Mouse (Mus musculus): ENCODE measurements around the gene Gpatch2l.

DNA sequence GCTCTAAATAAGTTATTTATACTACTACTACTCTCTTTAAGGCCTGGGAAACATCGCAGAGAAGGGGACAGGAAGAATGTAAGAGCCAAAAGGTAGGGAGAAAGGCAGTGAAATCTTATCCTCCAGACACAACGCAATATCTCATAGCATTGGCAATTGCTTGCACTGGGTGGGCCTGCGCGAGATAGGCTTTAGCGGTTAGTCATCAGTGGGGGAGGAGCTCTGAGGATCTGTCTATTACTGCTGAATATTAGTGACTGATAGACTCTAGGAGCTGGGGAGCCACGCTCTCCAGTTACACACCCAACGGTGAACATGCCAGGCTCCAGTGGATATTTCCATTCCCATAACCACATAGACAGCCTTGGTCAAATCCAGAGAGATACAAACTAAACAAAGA is 44.7 kb upstream of the Gpatch2l start:
- no peak for TF ChIP-seq POLR2A (IDR thresholded peaks at IDR 0.05; ENCODE audit: low read depth, low read length)
- no peak for TF ChIP-seq TBP (conservative IDR thresholded peaks at IDR 0.05; ENCODE audit: low read depth, low read length)
- no peak for TF ChIP-seq ZMIZ1 (IDR thresholded peaks at IDR 0.05; ENCODE audit: low read depth, low read length)
- no peak for TF ChIP-seq HCFC1 (IDR thresholded peaks at IDR 0.05; ENCODE audit: low read depth, low read length)
- no peak for TF ChIP-seq CTCF (conservative IDR thresholded peaks at IDR 0.05 in 1 of 2, IDR thresholded peaks at IDR 0.05 in 1 of 2; ENCODE audit: low read depth in 2 of 2, low read length in 2 of 2)
- no peak for TF ChIP-seq POLR2AphosphoS2 (IDR thresholded peaks at IDR 0.05; ENCODE audit: low read depth, low read length)
